Mouse (Mus musculus): ENCODE measurements around the gene Krtap19-2. TPM values are rescaled to one million over a fixed set of nuclear protein-coding genes. Genes with fewer than 3 reads are reported as not detected.

Gene Krtap19-2
- polyA plus RNA-seq (2015; fragmentation: Nextera tagmentation; extraction: Ambion mirVana): not detected in 2 replicates

- WGBS: 97% methylated on average over 3 of the region's 3 CpGs
- Histone ChIP-seq H3K9me3 (replicated peaks) (no peaks in the 10 kb centered on the region), H3K27ac (no peak within 1 kb of the TSS), H3K36me3 (ENCODE audit: poor library complexity, severe bottlenecking) (no peaks in the 10 kb centered on the region), H3K27me3 (no peaks in the 10 kb centered on the region), H3K4me1 (no peaks in the 10 kb centered on the region), H3K9ac (no peak within 1 kb of the TSS), H3K4me3 (no peak within 1 kb of the TSS), H3K4me2 (no peak within 1 kb of the TSS)
- no peak for ATAC-seq
Observed at GRCm38 (mm10) chr16:88874169-88874568, at the start of gene Krtap19-2. TSS of gene Krtap19-2 (minus strand) at chr16:88874269.

- Histone ChIP-seq H3K9ac (no peak within 1 kb of the TSS), H3K27me3 (no peaks in the 10 kb centered on the region), H3K36me3 (ENCODE audit: poor library complexity, severe bottlenecking) (no peaks in the 10 kb centered on the region), H3K4me1 (no peaks in the 10 kb centered on the region), H3K9me3 (replicated peaks) (no peaks in the 10 kb centered on the region), H3K4me3 (no peak within 1 kb of the TSS), H3K4me2 (no peak within 1 kb of the TSS), H3K27ac (no peak within 1 kb of the TSS)
- ATAC-seq: no peak
- WGBS: 91% methylated on average over 6 of the region's 6 CpGs
Observed at GRCm38 (mm10) chr16:88896357-88896756, 22.3 kb upstream of the Krtap19-2 start, which contains the start of gene Krtap19-5. TSS of gene Krtap19-5 (minus strand) at chr16:88896457.

- no peak overlapping the region for H3K4me3 ChIP-seq
- no peak overlapping the region for H3K4me2 ChIP-seq
- no peaks in the 10 kb centered on the region for H3K9me3 ChIP-seq (replicated peaks)
- H3K9ac ChIP-seq: no peak overlapping the region
- no peaks in the 10 kb centered on the region for H3K27me3 ChIP-seq
- no peaks in the 10 kb centered on the region for H3K4me1 ChIP-seq
- ATAC-seq: peak; percentile 68; the same call in 1 of the 2 replicates
- 88% methylated on average over 6 of the region's 6 CpGs for WGBS
- no peaks in the 10 kb centered on the region for H3K36me3 ChIP-seq (ENCODE audit: poor library complexity, severe bottlenecking)
- no peak overlapping the region for H3K27ac ChIP-seq
Observed at GRCm38 (mm10) chr16:88886870-88887269, 12.8 kb upstream of the Krtap19-2 start.

DNA sequence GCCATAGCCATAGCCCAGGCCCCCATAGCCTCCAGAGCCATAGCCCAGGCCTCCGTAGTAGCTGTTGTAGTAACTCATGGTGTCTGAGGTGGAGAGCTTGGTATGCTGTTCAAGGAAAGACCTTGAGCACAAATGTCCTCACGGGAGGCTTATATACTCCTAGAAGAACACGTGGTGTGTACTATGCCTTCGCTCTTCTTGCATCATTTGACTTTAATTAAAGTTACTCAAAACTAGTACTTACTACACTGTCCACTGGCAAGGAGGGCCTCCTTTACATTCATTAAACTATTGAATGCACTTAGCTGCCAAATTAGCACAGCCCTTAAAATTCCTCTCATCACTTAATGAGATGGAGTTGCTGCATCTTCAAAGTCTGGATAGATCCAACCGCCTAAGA, 10.9 kb upstream of the Krtap19-2 start, which contains the start of gene Krtap19-4:
Gene Krtap19-4 (minus strand): TSS at position 101 of the 400 bp plus-strand sequence.
- Histone ChIP-seq H3K36me3 (ENCODE audit: poor library complexity, severe bottlenecking) (no peaks in the 10 kb centered on the region), H3K27ac (no peak within 1 kb of the TSS), H3K4me3 (no peak within 1 kb of the TSS), H3K27me3 (no peaks in the 10 kb centered on the region), H3K9me3 (replicated peaks) (no peaks in the 10 kb centered on the region), H3K9ac (no peak within 1 kb of the TSS), H3K4me2 (no peak within 1 kb of the TSS), H3K4me1 (no peaks in the 10 kb centered on the region)
- WGBS: 85% methylated on average over 5 of the region's 5 CpGs
- no peak for ATAC-seq

- no peaks in the 10 kb centered on the region for H3K9me3 ChIP-seq (replicated peaks)
- no peak within 1 kb of the TSS for H3K4me3 ChIP-seq
- H3K27ac ChIP-seq: no peak within 1 kb of the TSS
- no peak within 1 kb of the TSS for H3K9ac ChIP-seq
- 86% methylated on average over 2 of the region's 2 CpGs for WGBS
- H3K4me1 ChIP-seq: no peaks in the 10 kb centered on the region
- H3K27me3 ChIP-seq: no peaks in the 10 kb centered on the region
- H3K4me2 ChIP-seq: no peak within 1 kb of the TSS
- no peaks in the 10 kb centered on the region for H3K36me3 ChIP-seq (ENCODE audit: poor library complexity, severe bottlenecking)
- no peak for ATAC-seq
Observed at GRCm38 (mm10) chr16:88877938-88878337, 3.9 kb upstream of the Krtap19-2 start, which contains the start of gene Krtap19-3. TSS of gene Krtap19-3 (minus strand) at chr16:88878038.

DNA sequence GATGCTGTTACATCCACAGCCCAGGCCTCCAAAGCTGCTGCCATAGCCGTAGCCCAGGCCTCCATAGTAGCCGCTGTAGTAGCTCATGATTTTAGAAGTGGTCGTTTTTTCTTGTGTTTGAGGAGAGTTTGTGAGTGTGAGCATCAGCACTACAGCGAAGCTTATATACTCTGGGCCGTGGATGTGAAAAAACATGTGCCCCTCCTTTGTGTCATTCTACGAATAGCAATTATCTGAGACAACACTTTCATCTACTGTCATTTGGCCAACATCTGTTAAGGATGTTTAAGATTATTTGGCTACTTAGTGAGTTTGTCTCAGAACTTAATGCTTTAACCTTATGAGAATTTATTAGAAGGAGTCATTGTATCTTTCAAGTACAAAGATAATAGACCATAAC, 4.8 kb downstream of the Krtap19-2 start, which contains the start of gene Krtap19-1:
Gene Krtap19-1 (minus strand): TSS at position 101 of the 400 bp plus-strand sequence.
- Histone ChIP-seq H3K4me3 (no peak within 1 kb of the TSS), H3K36me3 (ENCODE audit: poor library complexity, severe bottlenecking) (no peaks in the 10 kb centered on the region), H3K9me3 (replicated peaks) (no peaks in the 10 kb centered on the region), H3K27ac (no peak within 1 kb of the TSS), H3K9ac (no peak within 1 kb of the TSS), H3K4me1 (no peaks in the 10 kb centered on the region), H3K27me3 (no peaks in the 10 kb centered on the region), H3K4me2 (no peak within 1 kb of the TSS)
- 88% methylated on average over 6 of the region's 6 CpGs for WGBS
- no peak for ATAC-seq

GRCm38 (mm10) chr16:88864887-88865407, 9.1 kb downstream of the Krtap19-2 start:
- WGBS: 84% methylated on average over 4 of the region's 4 CpGs
- Histone ChIP-seq H3K4me3 (no peak overlapping the region), H3K4me2 (no peak overlapping the region), H3K9me3 (replicated peaks) (no peaks in the 10 kb centered on the region), H3K36me3 (ENCODE audit: poor library complexity, severe bottlenecking) (no peaks in the 10 kb centered on the region), H3K27ac (no peak overlapping the region), H3K27me3 (no peaks in the 10 kb centered on the region), H3K4me1 (no peaks in the 10 kb centered on the region), H3K9ac (no peak overlapping the region)
- ATAC-seq: no peak

- 0 out of 2 replicates have a peak, but pooled peaks have one; percentile 45 for ATAC-seq
- Histone ChIP-seq H3K27me3 (no peaks in the 10 kb centered on the region), H3K9me3 (replicated peaks) (no peaks in the 10 kb centered on the region), H3K4me2 (no peak overlapping the region), H3K4me1 (no peaks in the 10 kb centered on the region), H3K4me3 (no peak overlapping the region), H3K36me3 (ENCODE audit: poor library complexity, severe bottlenecking) (no peaks in the 10 kb centered on the region), H3K27ac (no peak overlapping the region), H3K9ac (no peak overlapping the region)
- 11% methylated on average over 5 of the region's 5 CpGs for WGBS
Observed at GRCm38 (mm10) chr16:88851450-88851849, 22.6 kb downstream of the Krtap19-2 start.

DNA sequence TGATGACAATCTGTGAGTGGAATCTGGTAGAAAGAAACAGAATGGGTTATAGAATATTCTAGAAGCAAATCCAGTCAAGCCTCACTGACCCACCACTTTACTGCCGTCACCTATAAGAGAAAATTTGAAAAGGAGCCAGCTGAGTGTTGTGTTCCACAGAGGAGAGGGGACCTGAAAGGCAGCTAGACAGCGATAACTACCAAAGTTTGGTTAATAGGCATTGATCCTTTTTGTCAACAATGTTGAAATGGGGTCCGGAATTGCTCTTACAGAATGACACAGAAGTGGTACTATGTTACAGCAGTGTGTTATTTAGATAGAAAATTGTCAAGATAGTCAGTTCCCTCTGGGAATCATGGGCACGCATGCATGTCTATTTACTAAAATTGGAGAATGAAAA, 25.5 kb downstream of the Krtap19-2 start:
- Histone ChIP-seq H3K4me2 (no peak overlapping the region), H3K4me3 (no peak overlapping the region), H3K9me3 (replicated peaks) (no peaks in the 10 kb centered on the region), H3K36me3 (ENCODE audit: poor library complexity, severe bottlenecking) (no peaks in the 10 kb centered on the region), H3K27ac (no peak overlapping the region), H3K27me3 (no peaks in the 10 kb centered on the region), H3K9ac (no peak overlapping the region), H3K4me1 (no peaks in the 10 kb centered on the region)
- no peak for ATAC-seq
- WGBS: 88% methylated on average over 4 of the region's 4 CpGs

DNA sequence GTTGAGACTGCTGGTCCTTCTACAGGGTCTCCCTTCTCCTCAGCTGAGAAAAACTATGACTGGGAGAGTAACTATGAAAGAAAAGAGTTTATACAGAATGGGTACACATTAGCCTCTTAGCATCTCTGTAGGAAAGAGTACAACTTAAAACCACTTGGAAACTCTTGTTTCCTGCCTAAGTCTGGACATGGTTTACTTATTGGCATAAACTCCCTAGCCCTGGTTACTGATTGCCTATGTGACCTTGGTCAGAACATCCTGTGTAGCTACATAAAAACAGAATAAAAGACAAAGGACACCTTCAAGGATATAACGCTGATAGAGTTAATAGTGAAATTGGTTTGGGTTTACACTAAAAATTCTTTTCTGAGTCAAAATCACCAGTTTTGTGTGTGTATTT, 26.7 kb downstream of the Krtap19-2 start:
- no peak overlapping the region for H3K9ac ChIP-seq
- no peak overlapping the region for H3K4me3 ChIP-seq
- H3K4me1 ChIP-seq: no peaks in the 10 kb centered on the region
- no peaks in the 10 kb centered on the region for H3K27me3 ChIP-seq
- ATAC-seq: no peak
- no peak overlapping the region for H3K27ac ChIP-seq
- no peaks in the 10 kb centered on the region for H3K36me3 ChIP-seq (ENCODE audit: poor library complexity, severe bottlenecking)
- H3K4me2 ChIP-seq: no peak overlapping the region
- no peaks in the 10 kb centered on the region for H3K9me3 ChIP-seq (replicated peaks)
- WGBS: 98% methylated on average over 1 of the region's 1 CpGs

DNA sequence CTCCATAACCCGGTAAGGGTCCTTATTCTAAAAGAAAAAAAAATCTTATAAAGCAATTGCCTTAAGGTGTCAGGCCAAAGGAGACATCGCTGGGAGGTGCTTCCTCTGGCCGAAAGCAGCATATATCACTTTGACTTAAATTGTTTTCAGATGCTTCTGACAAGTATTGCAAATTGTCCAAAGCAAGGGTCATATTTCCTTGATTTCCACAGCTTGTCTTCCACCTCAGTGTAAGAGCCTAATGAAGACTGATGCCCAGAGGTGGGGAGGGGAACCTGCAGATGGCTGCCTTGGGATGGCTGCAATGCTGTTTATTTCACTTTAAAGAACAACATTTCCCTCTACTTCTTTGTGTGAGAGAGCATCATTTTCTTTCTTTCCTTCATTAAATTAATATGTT, 47.1 kb downstream of the Krtap19-2 start:
- no peaks in the 10 kb centered on the region for H3K9me3 ChIP-seq (replicated peaks)
- H3K9ac ChIP-seq: no peak overlapping the region
- H3K4me2 ChIP-seq: no peak overlapping the region
- H3K36me3 ChIP-seq (ENCODE audit: poor library complexity, severe bottlenecking): no peaks in the 10 kb centered on the region
- no peaks in the 10 kb centered on the region for H3K27me3 ChIP-seq
- 82% methylated on average over 3 of the region's 3 CpGs for WGBS
- ATAC-seq: no peak
- H3K27ac ChIP-seq: no peak overlapping the region
- H3K4me3 ChIP-seq: no peak overlapping the region
- H3K4me1 ChIP-seq: no peaks in the 10 kb centered on the region

DNA sequence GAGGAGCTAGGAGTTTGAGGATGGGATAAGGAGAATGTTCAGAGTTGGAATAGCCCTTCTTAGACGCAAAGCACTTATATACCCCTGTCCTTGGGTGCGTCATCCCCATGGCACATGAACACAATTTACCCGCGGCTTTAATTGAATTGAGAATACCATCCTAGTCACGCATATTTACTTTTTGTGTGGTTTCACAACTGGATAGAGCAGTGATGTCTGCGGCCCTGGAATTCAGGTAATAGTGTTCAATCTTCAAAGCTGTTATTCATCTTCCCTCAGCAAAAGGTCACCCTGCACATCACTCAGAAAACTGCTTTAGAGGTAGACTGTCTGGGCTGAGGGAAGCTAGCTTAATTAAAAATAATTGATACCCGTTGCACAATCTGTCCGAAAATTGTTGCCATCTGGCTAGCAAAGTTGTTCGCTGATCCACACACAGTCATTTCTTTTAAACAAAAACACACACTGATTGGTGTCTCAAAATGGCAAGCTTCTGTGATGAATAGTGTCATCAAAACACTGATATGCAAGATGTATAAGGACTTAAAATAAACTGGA, 47.9 kb downstream of the Krtap19-2 start, which contains the start of gene Krtap14:
Gene Krtap14 (minus strand): TSS at position 51 of the 558 bp plus-strand sequence.
- ATAC-seq: peak; percentile 51
- Histone ChIP-seq H3K27ac (no peak within 1 kb of the TSS), H3K9me3 (replicated peaks) (no peaks in the 10 kb centered on the region), H3K4me1 (no peaks in the 10 kb centered on the region), H3K4me2 (no peak within 1 kb of the TSS), H3K4me3 (no peak within 1 kb of the TSS), H3K36me3 (ENCODE audit: poor library complexity, severe bottlenecking) (no peaks in the 10 kb centered on the region), H3K27me3 (no peaks in the 10 kb centered on the region), H3K9ac (no peak within 1 kb of the TSS)
- WGBS: 75% methylated on average over 9 of the region's 9 CpGs
